Mouse (Mus musculus) C2C12 (cell line): ENCODE measurements around the gene Rufy4.

ENCODE experiments used
- CEBPB ChIP-seq: IDR thresholded peaks from one replicate; pipeline ENCODE4 v1.6.1; 2011; ENCODE audit warnings: low read depth, mild to moderate bottlenecking, control low read depth, moderate library complexity
- CTCF ChIP-seq: IDR thresholded peaks from one replicate; pipeline ENCODE4 v1.5.1; 2011; ENCODE audit not compliant: control insufficient read depth, insufficient read depth, insufficient read length
- FOSL1 ChIP-seq: IDR thresholded peaks from one replicate; pipeline ENCODE4 v1.8.0; 2011; ENCODE audit warnings: mild to moderate bottlenecking, low read length; ENCODE audit not compliant: poor library complexity, insufficient read depth, severe bottlenecking
- MYOD1 ChIP-seq: IDR thresholded peaks from one replicate; pipeline ENCODE4 v1.6.1; 2011; ENCODE audit warnings: low read depth; ENCODE audit not compliant: control insufficient read depth, insufficient read length
- MYOG ChIP-seq: IDR thresholded peaks from one replicate; pipeline ENCODE4 v1.6.1; 2011; ENCODE audit not compliant: control insufficient read depth, insufficient read length; ENCODE audit errors: extremely low read depth

DNA sequence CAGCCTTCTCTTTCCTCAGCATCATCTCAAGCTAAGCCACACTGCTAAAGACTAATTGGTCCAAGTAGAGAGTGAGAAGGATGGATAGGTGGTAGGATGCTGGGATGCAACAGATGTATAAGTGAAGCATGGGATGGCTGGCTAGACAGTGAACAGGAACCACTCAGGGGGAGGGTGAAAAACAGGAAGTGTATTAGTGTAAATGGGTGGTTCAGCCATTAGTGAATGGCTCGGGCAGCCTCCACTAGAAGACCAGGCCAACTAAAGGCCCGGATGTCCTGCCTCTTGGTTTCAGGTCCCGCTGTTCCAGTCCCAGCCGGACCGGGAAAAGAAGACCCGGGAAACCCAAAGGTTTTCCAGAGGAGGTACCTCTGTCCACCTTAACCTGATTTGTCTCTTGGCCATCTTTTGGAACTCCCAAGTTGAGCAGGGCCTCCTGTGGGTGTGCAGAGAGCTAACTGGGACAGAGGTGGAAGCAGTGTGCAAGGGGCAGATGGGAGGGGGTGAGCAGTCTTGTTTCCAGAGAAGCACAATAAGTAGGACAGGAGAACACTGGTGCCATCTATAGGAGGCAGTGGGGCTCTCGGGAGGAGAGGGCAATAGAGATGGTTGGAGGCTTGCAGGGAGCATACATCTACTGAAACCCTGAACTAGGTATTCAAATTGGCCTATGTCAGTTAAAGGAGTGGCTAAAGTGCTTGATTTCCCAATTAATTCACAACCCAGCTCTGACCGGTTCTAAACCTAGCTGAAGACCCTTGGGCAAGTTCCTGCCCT is 5.7 kb downstream of the Rufy4 start:
- TF ChIP-seq CTCF (no peak), FOSL1 (no peak), MYOD1 (no peak), CEBPB (no peak), MYOG (no peak)
